8 mouse cellular contexts compared by ENCODE assay signal in genomic region chr12:17773721-17774120, GRCm38 (mm10).
DNase-seq lines count a peak whose midpoint lies in the region; ATAC-seq and TF ChIP-seq lines count a peak whose summit lies in the region.
"Not testable (repeated sequence)": the region's sequence is repeated elsewhere in the genome, so short reads cannot be mapped to it uniquely, and the experiment has no call there.

No protein-coding gene starts in this region.

- DNase-seq in adipocyte (ENCODE audit: low spot score) = peak; percentile 70
- peak; percentile 67 to 70 for DNase-seq in cerebellum, postnatal 36 days
- DNase-seq in heart, adult 8-10 months (ENCODE audit: low spot score) = peak; percentile 50
- DNase-seq in kidney, adult 2 months = peak; percentile 73
- DNase-seq in layer of hippocampus, postnatal 36 days = peak; percentile 8 to 10
- DNase-seq in urinary bladder, postnatal 25 days (ENCODE audit: low spot score) = peak; percentile 12

- TF ChIP-seq POLR2A in kidney, adult 2 months (IDR thresholded peaks at IDR 0.05; ENCODE audit: low read depth, low read length) = not testable (repeated sequence)

- H3K27me3 ChIP-seq in kidney, adult 2 months (replicated peaks; ENCODE audit: control insufficient read depth, insufficient read depth, low read length) = not testable (repeated sequence)

- not testable (repeated sequence) for H3K4me1 ChIP-seq in kidney, adult 2 months (ENCODE audit: control insufficient read depth, insufficient read depth, low read length)

- H3K4me3 ChIP-seq in kidney, adult 2 months (ENCODE audit: insufficient read depth, low read depth, low read length) = not testable (repeated sequence)

- peak; percentile 66; the same call in 1 of the 2 replicates for ATAC-seq in cerebellum, adult (ENCODE audit: insufficient number of reproducible peaks, low FRiP score, low TSS enrichment)
- ATAC-seq in megakaryocyte, adult 5-6 weeks (ENCODE audit: poor library complexity, severe bottlenecking) = 0 out of 2 replicates have a peak, but pooled peaks have one; percentile 38

- 35% methylated on average over 5 of the region's 5 CpGs for WGBS in kidney, adult 2 months

- H3K36me3 ChIP-seq in kidney, adult 2 months (ENCODE audit: control insufficient read depth, insufficient read depth, low read length) = not testable (repeated sequence)

- not testable (repeated sequence) for H3K27ac ChIP-seq in kidney, adult 2 months (ENCODE audit: insufficient read depth, low read depth, low read length)

- TF ChIP-seq CTCF in kidney, adult 2 months (conservative IDR thresholded peaks at IDR 0.05; ENCODE audit: insufficient read depth, insufficient read length, low read depth, low read length) = not testable (repeated sequence)

Comparison
In these comparisons a context has a peak if more than half of its experiments do, and no peak if none do; other contexts are left out.
1. DNase-seq: peak in every context shown above with its lines; median percentile 73 in kidney, adult 2 months; 70 in adipocyte; 68 in cerebellum, postnatal 36 days; 50 in heart, adult 8-10 months; 12 in urinary bladder, postnatal 25 days; 9 in layer of hippocampus, postnatal 36 days.